Mouse (Mus musculus) midbrain, postnatal 0 days (tissue): Measurements from ENCODE around the gene Nrxn1. TPM values are rescaled to one million over a fixed set of nuclear protein-coding genes. Genes with fewer than 3 reads are reported as not detected.

ENCODE experiments used
- ATAC-seq: fragments of 200-750 bp; cut with Nextera tagmentation; 2 replicates; pipeline ENCODE4 v1.8.0; 2017; ENCODE audit warnings: moderate number of reproducible peaks, mild to moderate bottlenecking, moderate TSS enrichment, moderate library complexity; ENCODE audit not compliant: low FRiP score
- DNase-seq: peaks from one replicate; pipeline ENCODE4 v3.0.0-alpha.2; 2015; ENCODE audit warnings: low spot score
- H3K27ac ChIP-seq: fragments of 300-500 bp; sonication (generic); 2 replicates; pipeline ENCODE4 v1.5.1; 2014; ENCODE audit warnings: low read depth, mild to moderate bottlenecking, low read length, mixed read lengths
- H3K27me3 ChIP-seq: fragments of 300-500 bp; sonication (generic); 2 replicates; pipeline ENCODE4 v1.6.1; 2014; ENCODE audit warnings: low read length, control low read depth, mixed read lengths; ENCODE audit not compliant: insufficient read depth
- H3K36me3 ChIP-seq: fragments of 300-500 bp; sonication (generic); 2 replicates; pipeline ENCODE4 v1.6.1; 2014; ENCODE audit warnings: low read length, control low read depth, mixed read lengths; ENCODE audit not compliant: insufficient read depth
- H3K4me1 ChIP-seq: fragments of 300-500 bp; sonication (generic); 2 replicates; pipeline ENCODE4 v1.6.1; 2014; ENCODE audit warnings: mild to moderate bottlenecking, control low read depth, antibody characterized with exemption, low read length, mixed read lengths; ENCODE audit not compliant: insufficient read depth
- H3K4me2 ChIP-seq: fragments of 300-500 bp; sonication (generic); 2 replicates; pipeline ENCODE4 v1.6.1; 2014; ENCODE audit warnings: low read depth, mild to moderate bottlenecking, low read length, mixed read lengths; ENCODE audit not compliant: poor library complexity, severe bottlenecking
- H3K4me3 ChIP-seq: fragments of 300-500 bp; sonication (generic); 2 replicates; pipeline ENCODE4 v1.5.1; 2014; ENCODE audit warnings: low read depth, mild to moderate bottlenecking, low read length, moderate library complexity
- H3K9ac ChIP-seq: fragments of 300-500 bp; sonication (generic); replicated peaks from 2 replicates; pipeline ENCODE4 v1.6.1; 2014; ENCODE audit warnings: mild to moderate bottlenecking, low read length, moderate library complexity, mixed read lengths; ENCODE audit not compliant: poor library complexity, severe bottlenecking
- H3K9me3 ChIP-seq: fragments of 300-500 bp; sonication (generic); 2 replicates; pipeline ENCODE4 v1.6.1; 2016; ENCODE audit warnings: low read length, control low read depth
- CTCF ChIP-seq: IDR thresholded peaks from 2 replicates; pipeline ENCODE4 v1.5.1; 2016; ENCODE audit warnings: antibody characterized with exemption, mild to moderate bottlenecking
- WGBS: fragments of 180-500 bp; shearing (Covaris S2); extraction: QIAGEN DNeasy Blood & Tissue Kit; methylation state at CpG from one replicate; pipeline ENCODE4 v1.1.7; 2014; 5-methylcytosine and 5-hydroxymethylcytosine counted together
- polyA plus RNA-seq: library from polyadenylated mRNA; unstranded; fragments of >200 nt; fragmentation: Nextera tagmentation; extraction: Ambion mirVana; gene quantifications from 2 replicates; pipeline ENCODE4 v1.2.1, GENCODE M21; 2015
- total RNA-seq: library from RNA; depleted of rRNA; stranded (reverse); fragments of >200 nt; gene quantifications from 2 replicates; pipeline ENCODE4 v1.2.3, GENCODE M21; 2014

Gene Nrxn1
- total and polyA plus RNA-seq, 2 experiments from 2014 or later, result 240 to 472 TPM

- peak overlapping the region; percentile 55 for H3K27ac ChIP-seq
- no peaks in the 10 kb centered on the region for H3K4me1 ChIP-seq
- H3K4me3 ChIP-seq, result no peak overlapping the region
- ATAC-seq, result peak; percentile 56; the same call in 1 of the 2 replicates
- no peaks in the 10 kb centered on the region for H3K9me3 ChIP-seq
- H3K9ac ChIP-seq, result no peak overlapping the region
- peak; percentile 53 for DNase-seq
- TF ChIP-seq CTCF, result no peak
- no peaks in the 10 kb centered on the region for H3K27me3 ChIP-seq
- no peak overlapping the region for H3K4me2 ChIP-seq
- H3K36me3 ChIP-seq, result no peaks in the 10 kb centered on the region
Measured at GRCm38 (mm10) chr17:90837022-90837414, 255.9 kb downstream of the Nrxn1 start.

GRCm38 (mm10) chr17:90836154-90837021 is 256.5 kb downstream of the Nrxn1 start:
- DNase-seq, result no peak
- no peak for TF ChIP-seq CTCF

DNA sequence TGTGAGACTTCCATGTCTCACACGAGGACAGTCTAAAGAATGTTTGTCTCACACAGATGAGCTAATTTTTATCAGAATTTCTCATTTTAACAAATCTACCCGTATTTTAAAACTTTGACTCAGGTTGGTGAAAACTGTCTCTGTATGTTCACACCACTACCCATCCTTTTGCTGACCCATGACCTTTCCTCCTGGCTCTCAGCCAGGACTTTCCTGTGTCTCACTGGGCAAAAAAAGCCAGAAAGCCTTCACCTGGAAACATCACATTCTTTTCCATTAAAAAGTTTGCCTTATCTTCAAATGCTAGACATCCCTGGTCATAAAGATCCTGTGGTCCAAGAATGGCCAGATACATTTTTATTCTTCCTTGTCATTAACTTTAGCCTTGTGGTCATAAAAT is 274.5 kb downstream of the Nrxn1 start:
- 84% methylated on average over 2 of the region's 2 CpGs for whole genome bisulfite sequencing
- no peak for ATAC-seq

More at GRCm38 (mm10) chr17:90836154-90837021, 256.5 kb downstream of the Nrxn1 start:
- H3K27me3 ChIP-seq, result no peaks in the 10 kb centered on the region
- H3K4me3 ChIP-seq, result no peak overlapping the region
- no peak overlapping the region for H3K9ac ChIP-seq
- H3K4me2 ChIP-seq, result no peak overlapping the region
- H3K27ac ChIP-seq, result peak overlapping the region; percentile 55
- ATAC-seq, result no peak
- H3K9me3 ChIP-seq, result no peaks in the 10 kb centered on the region
- 39% methylated on average over 4 of the region's 4 CpGs for WGBS
- H3K4me1 ChIP-seq, result no peaks in the 10 kb centered on the region
- H3K36me3 ChIP-seq, result no peaks in the 10 kb centered on the region

GRCm38 (mm10) chr17:90817898-90818297 is 275.0 kb downstream of the Nrxn1 start:
- Histone ChIP-seq H3K4me1 (no peaks in the 10 kb centered on the region; the same call in 1 of the 2 replicates), H3K9ac (no peak overlapping the region), H3K4me2 (no peak overlapping the region), H3K9me3 (no peaks in the 10 kb centered on the region), H3K27ac (no peak overlapping the region), H3K36me3 (no peaks in the 10 kb centered on the region), H3K27me3 (no peaks in the 10 kb centered on the region), H3K4me3 (no peak overlapping the region)
- DNase-seq (no peak), ATAC-seq (no peak)
- 86% methylated on average over 2 of the region's 2 CpGs for WGBS
- no peak for TF ChIP-seq CTCF

More for the DNA sequence above, 274.5 kb downstream of the Nrxn1 start:
- no peak for DNase-seq
- no peaks in the 10 kb centered on the region; the same call in 1 of the 2 replicates for H3K4me1 ChIP-seq
- no peaks in the 10 kb centered on the region for H3K36me3 ChIP-seq
- no peak overlapping the region for H3K27ac ChIP-seq
- no peak overlapping the region for H3K4me3 ChIP-seq
- no peak overlapping the region for H3K9ac ChIP-seq
- H3K27me3 ChIP-seq, result no peaks in the 10 kb centered on the region
- H3K9me3 ChIP-seq, result no peaks in the 10 kb centered on the region
- no peak for TF ChIP-seq CTCF
- no peak overlapping the region for H3K4me2 ChIP-seq

DNA sequence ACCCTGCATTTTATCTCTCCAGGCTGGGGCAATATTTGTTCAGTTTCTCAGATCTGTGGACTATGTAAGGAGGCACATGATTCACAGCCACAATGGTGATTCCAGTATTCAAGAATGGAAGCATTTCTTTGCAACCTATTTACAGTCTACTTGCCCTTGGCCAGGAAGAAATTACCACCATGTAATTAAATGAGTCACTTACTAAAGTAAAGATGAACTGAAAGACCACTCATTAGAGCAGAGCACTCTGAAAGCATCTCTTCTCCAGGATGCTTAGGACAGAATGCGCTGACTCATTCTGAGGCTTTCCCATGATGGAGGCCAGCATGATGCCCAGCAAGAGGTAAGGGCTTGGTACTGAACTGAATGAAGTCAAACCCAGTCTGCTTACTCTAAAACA is 277.6 kb downstream of the Nrxn1 start:
- no peak overlapping the region for H3K9ac ChIP-seq
- no peaks in the 10 kb centered on the region for H3K27me3 ChIP-seq
- no peaks in the 10 kb centered on the region; the same call in 1 of the 2 replicates for H3K4me1 ChIP-seq
- DNase-seq (no peak), ATAC-seq (no peak)
- H3K9me3 ChIP-seq, result no peaks in the 10 kb centered on the region
- H3K27ac ChIP-seq, result no peak overlapping the region
- H3K4me3 ChIP-seq, result no peak overlapping the region
- no peak overlapping the region for H3K4me2 ChIP-seq
- TF ChIP-seq CTCF, result no peak
- WGBS, result 94% methylated on average over 1 of the region's 1 CpGs
- H3K36me3 ChIP-seq, result no peaks in the 10 kb centered on the region

GRCm38 (mm10) chr17:90813760-90814159 is 279.1 kb downstream of the Nrxn1 start:
- ATAC-seq, result no peak

More at GRCm38 (mm10) chr17:90813760-90814159, 279.1 kb downstream of the Nrxn1 start:
- H3K9me3 ChIP-seq, result no peaks in the 10 kb centered on the region
- H3K4me3 ChIP-seq, result no peak overlapping the region
- H3K4me1 ChIP-seq, result no peaks in the 10 kb centered on the region; the same call in 1 of the 2 replicates
- H3K27me3 ChIP-seq, result no peaks in the 10 kb centered on the region
- no peak overlapping the region for H3K27ac ChIP-seq
- no peak overlapping the region for H3K9ac ChIP-seq
- no peak for DNase-seq
- TF ChIP-seq CTCF, result no peak
- no peak overlapping the region for H3K4me2 ChIP-seq
- no peaks in the 10 kb centered on the region for H3K36me3 ChIP-seq
